Mouse (Mus musculus) kidney, embryonic 14.5 days (tissue): ENCODE data around the gene Ubn2. TPM values are rescaled to one million over a fixed set of nuclear protein-coding genes. Genes with fewer than 3 reads are reported as not detected.
"Not testable (repeated sequence)": the region's sequence is repeated elsewhere in the genome, so short reads cannot be mapped to it uniquely, and the experiment has no call there.

Experiments
- ATAC-seq: fragments of 200-750 bp; cut with Nextera tagmentation; 2 replicates; pipeline ENCODE4 v1.8.0; 2017; ENCODE audit warnings: moderate number of reproducible peaks, mild to moderate bottlenecking, moderate TSS enrichment, moderate library complexity; ENCODE audit not compliant: low FRiP score, low TSS enrichment
- H3K27ac ChIP-seq: fragments of 300-500 bp; sonication (generic); 2 replicates; pipeline ENCODE4 v1.5.1; 2014; ENCODE audit warnings: low read depth, mild to moderate bottlenecking, low read length, moderate library complexity, mixed read lengths
- H3K27me3 ChIP-seq: fragments of 300-500 bp; sonication (generic); 2 replicates; pipeline ENCODE4 v1.6.1; 2014; ENCODE audit warnings: mild to moderate bottlenecking, low read length; ENCODE audit not compliant: control insufficient read depth, insufficient read depth
- H3K36me3 ChIP-seq: fragments of 300-500 bp; sonication (generic); 2 replicates; pipeline ENCODE4 v1.6.1; 2014; ENCODE audit warnings: low read length, mixed read lengths; ENCODE audit not compliant: control insufficient read depth, insufficient read depth
- H3K4me1 ChIP-seq: fragments of 300-500 bp; sonication (generic); 2 replicates; pipeline ENCODE4 v1.6.1; 2014; ENCODE audit warnings: low read length, mixed read lengths; ENCODE audit not compliant: control insufficient read depth, insufficient read depth
- H3K4me2 ChIP-seq: fragments of 300-500 bp; sonication (generic); replicated peaks from 2 replicates; pipeline ENCODE4 v1.6.1; 2014; ENCODE audit warnings: low read depth, mild to moderate bottlenecking, low read length
- H3K4me3 ChIP-seq: fragments of 300-500 bp; sonication (generic); 2 replicates; pipeline ENCODE4 v1.5.1; 2014; ENCODE audit warnings: mild to moderate bottlenecking, low read length
- H3K9ac ChIP-seq: fragments of 300-500 bp; sonication (generic); 2 replicates; pipeline ENCODE4 v1.6.1; 2014; ENCODE audit warnings: low read depth, mild to moderate bottlenecking, low read length, moderate library complexity
- H3K9me3 ChIP-seq: fragments of 300-500 bp; sonication (generic); 2 replicates; pipeline ENCODE4 v1.6.1; 2016; ENCODE audit warnings: low read length; ENCODE audit not compliant: control insufficient read depth
- WGBS: fragments of 180-500 bp; shearing (Covaris S2); extraction: QIAGEN DNeasy Blood & Tissue Kit; methylation state at CpG from one replicate; pipeline ENCODE4 v1.1.7; 2014; 5-methylcytosine and 5-hydroxymethylcytosine counted together
- polyA plus RNA-seq: library from polyadenylated mRNA; unstranded; fragments of >200 nt; fragmentation: Nextera tagmentation; extraction: Ambion mirVana; gene quantifications from 2 replicates; pipeline ENCODE4 v1.2.1, GENCODE M21; 2014

Gene Ubn2
- polyA plus RNA-seq, 1 experiment from 2014 or later, result 19.9 TPM

GRCm38 (mm10) chr6:38531211-38531820 is 97.6 kb downstream of the Ubn2 start:
- Histone ChIP-seq H3K4me1 (peaks cover 7% of the 10 kb centered on the region; the same call in 1 of the 2 replicates), H3K9me3 (no peaks in the 10 kb centered on the region), H3K4me3 (no peak overlapping the region), H3K27ac (no peak overlapping the region), H3K4me2 (no peak overlapping the region), H3K9ac (no peak overlapping the region), H3K36me3 (no peaks in the 10 kb centered on the region), H3K27me3 (no peaks in the 10 kb centered on the region)
- 57% methylated on average over 5 of the region's 5 CpGs for WGBS
- ATAC-seq, result no peak

- ATAC-seq, result peak; percentile 56
- Histone ChIP-seq H3K27me3 (no peaks in the 10 kb centered on the region), H3K9me3 (no peaks in the 10 kb centered on the region), H3K36me3 (no peaks in the 10 kb centered on the region), H3K9ac (peak overlapping the region; percentile 71), H3K4me3 (peak overlapping the region; percentile 79), H3K27ac (peak overlapping the region; percentile 98), H3K4me2 (peak overlapping the region; percentile 70), H3K4me1 (peaks cover 7% of the 10 kb centered on the region; the same call in 1 of the 2 replicates)
- 10% methylated on average over 25 of the region's 25 CpGs for WGBS
Observed at GRCm38 (mm10) chr6:38532500-38533420, 99.0 kb downstream of the Ubn2 start.

GRCm38 (mm10) chr6:38533428-38534405 is 100.0 kb downstream of the Ubn2 start, which contains the start of gene Fmc1:
TSS of gene Fmc1 (plus strand) at chr6:38533502.
- Histone ChIP-seq H3K36me3 (no peaks in the 10 kb centered on the region), H3K4me2 (peak within 1 kb of the TSS; percentile 70), H3K4me1 (peaks cover 7% of the 10 kb centered on the region; the same call in 1 of the 2 replicates), H3K27ac (peak within 1 kb of the TSS; percentile 98), H3K4me3 (peak within 1 kb of the TSS; percentile 79), H3K9me3 (no peaks in the 10 kb centered on the region), H3K9ac (peak within 1 kb of the TSS; percentile 86), H3K27me3 (no peaks in the 10 kb centered on the region)
- WGBS, result 6% methylated on average over 41 of the region's 41 CpGs
- ATAC-seq, result peak; percentile 92

- peak overlapping the region; percentile 86 for H3K9ac ChIP-seq
- peak; percentile 73 for ATAC-seq
- under 1% methylated on average over 52 of the region's 53 CpGs for WGBS
Observed at GRCm38 (mm10) chr6:38534640-38535365, 101.1 kb downstream of the Ubn2 start.

GRCm38 (mm10) chr6:38535366-38535690 is 101.6 kb downstream of the Ubn2 start:
- H3K9ac ChIP-seq, result peak overlapping the region; percentile 86
- H3K36me3 ChIP-seq, result peaks cover 3% of the 10 kb centered on the region; the same call in 1 of the 2 replicates
- no peak for ATAC-seq
- H3K9me3 ChIP-seq, result no peaks in the 10 kb centered on the region
- 2% methylated on average over 9 of the region's 9 CpGs for WGBS
- H3K4me2 ChIP-seq, result peak overlapping the region; percentile 70
- peak overlapping the region; percentile 96; the same call in 1 of the 2 replicates for H3K27ac ChIP-seq
- no peaks in the 10 kb centered on the region for H3K27me3 ChIP-seq
- peak overlapping the region; percentile 79 for H3K4me3 ChIP-seq
- H3K4me1 ChIP-seq, result peaks cover 7% of the 10 kb centered on the region; the same call in 1 of the 2 replicates

More at GRCm38 (mm10) chr6:38534640-38535365, 101.1 kb downstream of the Ubn2 start:
- H3K27me3 ChIP-seq, result no peaks in the 10 kb centered on the region
- H3K4me3 ChIP-seq, result peak overlapping the region; percentile 79
- peak overlapping the region; percentile 70 for H3K4me2 ChIP-seq
- peak overlapping the region; percentile 96 for H3K27ac ChIP-seq
- peaks cover 7% of the 10 kb centered on the region; the same call in 1 of the 2 replicates for H3K4me1 ChIP-seq
- peaks cover under 1% of the 10 kb centered on the region; the same call in 1 of the 2 replicates for H3K36me3 ChIP-seq
- no peaks in the 10 kb centered on the region for H3K9me3 ChIP-seq

- 50% methylated on average over 1 of the region's 1 CpGs for WGBS
- peak overlapping the region; percentile 86; the same call in 1 of the 2 replicates for H3K9ac ChIP-seq
- H3K4me3 ChIP-seq, result peak overlapping the region; percentile 79
- ATAC-seq, result no peak
- no peaks in the 10 kb centered on the region for H3K9me3 ChIP-seq
- peak overlapping the region; percentile 70 for H3K4me2 ChIP-seq
- H3K4me1 ChIP-seq, result peaks cover 7% of the 10 kb centered on the region; the same call in 1 of the 2 replicates
- no peak overlapping the region for H3K27ac ChIP-seq
- H3K36me3 ChIP-seq, result peaks cover 3% of the 10 kb centered on the region; the same call in 1 of the 2 replicates
- no peaks in the 10 kb centered on the region for H3K27me3 ChIP-seq
Observed at GRCm38 (mm10) chr6:38535788-38536187, 102.0 kb downstream of the Ubn2 start.

GRCm38 (mm10) chr6:38544141-38544540 is 110.4 kb downstream of the Ubn2 start:
- 92% methylated on average over 4 of the region's 5 CpGs for WGBS
- H3K36me3 ChIP-seq, H3K27me3 ChIP-seq, H3K4me2 ChIP-seq, H3K4me1 ChIP-seq, ATAC-seq, H3K27ac ChIP-seq, H3K9ac ChIP-seq, H3K9me3 ChIP-seq, H3K4me3 ChIP-seq: not testable (repeated sequence)

GRCm38 (mm10) chr6:38547005-38547404 is 113.3 kb downstream of the Ubn2 start:
- not testable (repeated sequence) for H3K4me3 ChIP-seq, H3K4me2 ChIP-seq, H3K36me3 ChIP-seq, ATAC-seq, H3K9ac ChIP-seq, H3K9me3 ChIP-seq, H3K27ac ChIP-seq, H3K27me3 ChIP-seq, H3K4me1 ChIP-seq
- WGBS, result 88% methylated on average over 2 of the region's 2 CpGs
